Mouse (Mus musculus) left cerebral cortex, postnatal 36 days (tissue): Measurements from ENCODE around the gene Edc3. TPM values are rescaled to one million over a fixed set of nuclear protein-coding genes. Genes with fewer than 3 reads are reported as not detected.

Experiments
- DNase-seq, 2 experiments: peaks; one replicate each; pipeline ENCODE4 v3.0.0; 2021 to 2022; ENCODE audit warnings: low spot score in 2 of 2, mixed read lengths in 1 of 2
- intact Hi-C: fragments of 180-260 bp; cut with DNase I; formaldehyde crosslinking; loops from one replicate; pipeline ENCODE4 v1.15.1; 2025
- total RNA-seq, 2 experiments: library from RNA; stranded (reverse); gene quantifications; 2 replicates each; pipeline ENCODE4 v1.2.3; 2021

Gene Edc3
- total RNA-seq = 10 to 100 TPM; 13.2 to 14.9 TPM

- intact Hi-C loops = no loop called here
- DNase-seq = peak; percentile 80 to 83
Observed at GRCm38 (mm10) chr9:57708068-57708719, at the start of gene Edc3. TSS of gene Edc3 (plus strand) at chr9:57708540.

GRCm38 (mm10) chr9:57658970-57659369, 49.4 kb upstream of the Edc3 start:
- no peak for DNase-seq
- intact Hi-C loops = loop anchor here (5.0 kb wide), 1 partner anchor 117 kb away; no protein-coding TSS in a partner anchor

- peak; percentile 60 to 76 for DNase-seq
- intact Hi-C loops = loop anchor here (1.0 to 5.0 kb wide), 2 partner anchors 85 to 117 kb away; no protein-coding TSS in a partner anchor
Observed at GRCm38 (mm10) chr9:57659774-57660173, 48.6 kb upstream of the Edc3 start.

GRCm38 (mm10) chr9:57660501-57660900, 47.8 kb upstream of the Edc3 start:
- no peak for DNase-seq
- intact Hi-C loops = loop anchor here (1.0 kb wide), 1 partner anchor 84 kb away; no protein-coding TSS in a partner anchor

- no peak for DNase-seq
- intact Hi-C loops = no loop called here
Observed at GRCm38 (mm10) chr9:57661552-57661951, 46.8 kb upstream of the Edc3 start.

- intact Hi-C loops = no loop called here
- DNase-seq = no peak
Observed at GRCm38 (mm10) chr9:57664616-57665015, 43.7 kb upstream of the Edc3 start.

GRCm38 (mm10) chr9:57666536-57666935, 41.8 kb upstream of the Edc3 start:
- DNase-seq = no peak
- intact Hi-C loops = no loop called here

GRCm38 (mm10) chr9:57667136-57667535, 41.2 kb upstream of the Edc3 start:
- intact Hi-C loops = no loop called here
- no peak for DNase-seq

GRCm38 (mm10) chr9:57667817-57668216, 40.5 kb upstream of the Edc3 start:
- intact Hi-C loops = no loop called here

GRCm38 (mm10) chr9:57668277-57668676, 40.1 kb upstream of the Edc3 start:
- intact Hi-C loops = no loop called here
- no peak for DNase-seq

More at GRCm38 (mm10) chr9:57667817-57668216, 40.5 kb upstream of the Edc3 start:
- DNase-seq = no peak

- intact Hi-C loops = no loop called here
- DNase-seq = no peak
Observed at GRCm38 (mm10) chr9:57669566-57669965, 38.8 kb upstream of the Edc3 start.

GRCm38 (mm10) chr9:57671037-57671436, 37.3 kb upstream of the Edc3 start:
- intact Hi-C loops = loop anchor here (10.0 kb wide), 1 partner anchor 324 kb away; no protein-coding TSS in a partner anchor
- no peak for DNase-seq

GRCm38 (mm10) chr9:57671500-57671899, 36.8 kb upstream of the Edc3 start:
- intact Hi-C loops = loop anchor here (10.0 kb wide), 1 partner anchor 323 kb away; no protein-coding TSS in a partner anchor
- no peak for DNase-seq

GRCm38 (mm10) chr9:57681411-57681810, 26.9 kb upstream of the Edc3 start:
- intact Hi-C loops = no loop called here

GRCm38 (mm10) chr9:57683520-57683919, 24.8 kb upstream of the Edc3 start, which contains the start of gene Cyp1a2:
TSS of gene Cyp1a2 (minus strand) at chr9:57683703.
- intact Hi-C loops = no loop called here
- DNase-seq = no peak

More at GRCm38 (mm10) chr9:57681411-57681810, 26.9 kb upstream of the Edc3 start:
- no peak for DNase-seq

GRCm38 (mm10) chr9:57686011-57686410, 22.3 kb upstream of the Edc3 start:
- DNase-seq = no peak
- intact Hi-C loops = no loop called here

- no peak for DNase-seq
- intact Hi-C loops = no loop called here
Observed at GRCm38 (mm10) chr9:57687751-57688150, 20.6 kb upstream of the Edc3 start, which contains the start of gene Cyp1a1. TSS of gene Cyp1a1 (plus strand) at chr9:57687928.

- intact Hi-C loops = no loop called here
- DNase-seq = no peak
Observed at GRCm38 (mm10) chr9:57688158-57688557, 20.2 kb upstream of the Edc3 start.

- intact Hi-C loops = no loop called here
- no peak for DNase-seq
Observed at GRCm38 (mm10) chr9:57688606-57689005, 19.7 kb upstream of the Edc3 start.

- intact Hi-C loops = no loop called here
- no peak for DNase-seq
Observed at GRCm38 (mm10) chr9:57694108-57694507, 14.2 kb upstream of the Edc3 start.
